Mouse (Mus musculus) heart, postnatal 36 days (tissue): ENCODE measurements around the gene T2. TPM values are rescaled to one million over a fixed set of nuclear protein-coding genes. Genes with fewer than 3 reads are reported as not detected.
A peak's percentile ranks its signal among the peaks of the same experiment; 100 is the strongest.

Experiments
- DNase-seq, 2 experiments: peaks; one replicate each; pipeline ENCODE4 v3.0.0; 2021 to 2022
- intact Hi-C: fragments of 180-260 bp; cut with DNase I; formaldehyde crosslinking; loops from one replicate; pipeline ENCODE4 v1.15.1; 2025
- total RNA-seq, 2 experiments: library from RNA; stranded (reverse); gene quantifications; 2 replicates each; pipeline ENCODE4 v1.2.3; 2021

T2 gene
- total RNA-seq, 2 experiments from 2014 or later, result 0.30 to 0.75 TPM

- intact Hi-C loops, result no loop called here
- no peak for DNase-seq
Measured at GRCm38 (mm10) chr17:8408589-8409295, 53.0 kb downstream of the T2 start.

GRCm38 (mm10) chr17:8410330-8410729 is 54.5 kb downstream of the T2 start:
- no peak for DNase-seq
- intact Hi-C loops, result no loop called here

GRCm38 (mm10) chr17:8413656-8414055 is 57.9 kb downstream of the T2 start:
- no peak for DNase-seq
- intact Hi-C loops, result no loop called here

GRCm38 (mm10) chr17:8415533-8415932 is 59.7 kb downstream of the T2 start:
- intact Hi-C loops, result no loop called here
- DNase-seq, result no peak

- peak; percentile 18 to 22 for DNase-seq
- intact Hi-C loops, result no loop called here
Measured at GRCm38 (mm10) chr17:8416865-8417264, 61.1 kb downstream of the T2 start.

GRCm38 (mm10) chr17:8420739-8421138 is 64.9 kb downstream of the T2 start:
- DNase-seq, result no peak
- intact Hi-C loops, result no loop called here

GRCm38 (mm10) chr17:8421517-8421916 is 65.7 kb downstream of the T2 start:
- no peak for DNase-seq
- intact Hi-C loops, result no loop called here

- peak in 1 of 2 experiments; percentile 34 for DNase-seq
- intact Hi-C loops, result no loop called here
Measured at GRCm38 (mm10) chr17:8423283-8423682, 67.5 kb downstream of the T2 start.

GRCm38 (mm10) chr17:8429436-8429835 is 73.6 kb downstream of the T2 start:
- intact Hi-C loops, result no loop called here
- DNase-seq, result no peak

GRCm38 (mm10) chr17:8429896-8430295 is 74.1 kb downstream of the T2 start:
- intact Hi-C loops, result no loop called here
- no peak for DNase-seq

- no peak for DNase-seq
- intact Hi-C loops, result no loop called here
Measured at GRCm38 (mm10) chr17:8432179-8432800, 76.5 kb downstream of the T2 start.

- intact Hi-C loops, result no loop called here
Measured at GRCm38 (mm10) chr17:8433121-8433977, 77.6 kb downstream of the T2 start.

GRCm38 (mm10) chr17:8433978-8434960 is 78.5 kb downstream of the T2 start, which contains the start of gene T:
TSS of gene T (plus strand) at chr17:8434423.
- intact Hi-C loops, result no loop called here
- DNase-seq, result no peak

More at GRCm38 (mm10) chr17:8433121-8433977, 77.6 kb downstream of the T2 start:
- no peak for DNase-seq

GRCm38 (mm10) chr17:8436184-8436583 is 80.4 kb downstream of the T2 start:
- no peak for DNase-seq
- intact Hi-C loops, result no loop called here

- intact Hi-C loops, result no loop called here
- DNase-seq, result no peak
Measured at GRCm38 (mm10) chr17:8444062-8444461, 88.3 kb downstream of the T2 start.

GRCm38 (mm10) chr17:8447676-8448192 is 91.9 kb downstream of the T2 start:
- intact Hi-C loops, result no loop called here

GRCm38 (mm10) chr17:8448324-8448723 is 92.5 kb downstream of the T2 start:
- intact Hi-C loops, result no loop called here
- DNase-seq, result no peak

More at GRCm38 (mm10) chr17:8447676-8448192, 91.9 kb downstream of the T2 start:
- DNase-seq, result no peak

- intact Hi-C loops, result no loop called here
- DNase-seq, result no peak
Measured at GRCm38 (mm10) chr17:8455196-8455595, 99.4 kb downstream of the T2 start.

GRCm38 (mm10) chr17:8455601-8456000 is 99.8 kb downstream of the T2 start:
- intact Hi-C loops, result no loop called here
- no peak for DNase-seq
